Mouse (Mus musculus): ENCODE data around the gene Itga2b. TPM values are rescaled to one million over a fixed set of nuclear protein-coding genes. Genes with fewer than 3 reads are reported as not detected.

Itga2b gene
- 14.9 and 16.0 TPM in 2 replicates for polyA plus RNA-seq (2012; rRNA removed)

DNA sequence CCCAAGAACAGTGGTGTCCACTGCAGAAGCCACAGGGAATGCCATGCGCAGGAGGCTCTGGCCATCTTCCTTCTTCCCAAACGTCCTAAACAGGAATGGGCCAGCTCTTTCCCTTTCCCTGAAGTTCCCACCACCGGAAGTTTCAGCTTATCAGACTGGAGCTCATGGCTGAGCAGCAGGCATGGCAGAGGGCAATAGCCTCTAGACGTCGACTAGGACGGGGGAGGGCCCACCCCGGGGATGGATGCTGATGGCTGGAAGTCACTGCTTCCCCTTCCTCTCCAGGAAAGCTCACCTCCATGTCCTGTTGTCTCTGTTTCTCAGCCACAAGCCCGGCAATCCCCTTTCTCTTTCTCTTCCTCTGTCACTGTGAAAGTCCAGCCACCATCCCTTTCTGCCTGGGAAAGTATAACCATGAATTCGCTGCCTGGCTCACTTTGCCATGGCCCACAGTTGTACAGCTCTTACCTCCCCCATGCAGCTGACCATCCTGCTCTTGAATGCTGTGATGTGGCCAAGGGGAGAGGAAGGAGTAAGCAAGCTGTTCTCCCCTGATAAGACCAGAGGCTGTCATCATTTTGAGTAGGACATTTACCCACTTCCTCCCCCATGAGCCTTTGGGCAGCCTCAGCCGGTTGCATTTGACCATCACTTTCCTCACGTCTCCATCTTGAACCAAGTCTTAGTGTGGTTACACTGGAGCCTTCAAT lies at the start of gene Itga2b:
Gene Itga2b, minus strand, starts transcription at position 475 of the 710 bp plus-strand sequence.
- no peak for DNase-seq
- WGBS = 51% methylated on average over 11 of the region's 11 CpGs
- Histone ChIP-seq H3K27ac (ENCODE audit: insufficient read depth, low read depth, low read length) (no peak within 1 kb of the TSS), H3K4me1 (ENCODE audit: control insufficient read depth, insufficient read depth, low read length) (peaks cover 13% of the 10 kb centered on the region), H3K4me3 (ENCODE audit: insufficient read depth, low read depth, low read length) (no peak within 1 kb of the TSS), H3K36me3 (ENCODE audit: control insufficient read depth, insufficient read depth, low read length) (no peaks in the 10 kb centered on the region), H3K27me3 (replicated peaks; ENCODE audit: control insufficient read depth, insufficient read depth, low read length) (no peaks in the 10 kb centered on the region)
- TF ChIP-seq CTCF (conservative IDR thresholded peaks at IDR 0.05; ENCODE audit: insufficient read depth, insufficient read length, low read depth, low read length) = no peak
- TF ChIP-seq POLR2A (IDR thresholded peaks at IDR 0.05; ENCODE audit: low read depth, low read length) = no peak

DNA sequence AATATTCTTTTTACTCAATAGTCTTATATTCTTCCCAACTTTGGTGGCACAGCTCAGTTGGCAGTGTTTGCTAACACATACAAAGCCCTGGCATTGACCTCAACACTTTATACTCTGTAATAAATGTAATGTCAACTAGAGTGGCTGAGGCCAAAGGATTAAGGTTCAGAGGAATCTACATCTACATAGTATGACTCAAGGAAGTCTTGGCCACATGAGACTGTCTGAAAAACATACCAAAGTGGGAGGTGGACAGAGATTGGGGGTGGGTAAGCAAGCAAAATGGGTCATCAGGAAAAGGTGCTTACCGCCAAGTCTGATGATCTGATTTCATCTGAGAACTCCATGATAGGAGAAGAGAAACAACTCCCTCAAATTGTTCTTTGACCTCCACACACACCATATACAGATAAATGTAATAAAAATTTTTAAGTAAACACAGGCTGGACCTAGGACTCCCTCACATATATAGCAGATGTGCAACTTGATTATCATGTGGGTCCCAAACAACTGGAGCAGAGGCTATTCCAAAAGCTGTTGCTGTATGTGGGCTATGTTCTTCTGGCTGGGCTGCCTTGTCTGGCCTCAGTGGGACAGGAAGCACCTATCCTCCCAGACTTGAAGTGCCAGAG lies 45.0 kb upstream of the Itga2b start:
- no peak overlapping the region for H3K27ac ChIP-seq (ENCODE audit: insufficient read depth, low read depth, low read length)
- WGBS = 89% methylated on average over 1 of the region's 1 CpGs
- H3K27me3 ChIP-seq (replicated peaks; ENCODE audit: control insufficient read depth, insufficient read depth, low read length) = no peaks in the 10 kb centered on the region
- TF ChIP-seq POLR2A (IDR thresholded peaks at IDR 0.05; ENCODE audit: low read depth, low read length) (no peak), CTCF (conservative IDR thresholded peaks at IDR 0.05; ENCODE audit: insufficient read depth, insufficient read length, low read depth, low read length) (no peak)
- no peaks in the 10 kb centered on the region; the same call in 1 of the 2 replicates for H3K36me3 ChIP-seq (ENCODE audit: control insufficient read depth, insufficient read depth, low read length)
- DNase-seq = no peak
- no peak overlapping the region for H3K4me3 ChIP-seq (ENCODE audit: insufficient read depth, low read depth, low read length)
- no peaks in the 10 kb centered on the region; the same call in 1 of the 2 replicates for H3K4me1 ChIP-seq (ENCODE audit: control insufficient read depth, insufficient read depth, low read length)

DNA sequence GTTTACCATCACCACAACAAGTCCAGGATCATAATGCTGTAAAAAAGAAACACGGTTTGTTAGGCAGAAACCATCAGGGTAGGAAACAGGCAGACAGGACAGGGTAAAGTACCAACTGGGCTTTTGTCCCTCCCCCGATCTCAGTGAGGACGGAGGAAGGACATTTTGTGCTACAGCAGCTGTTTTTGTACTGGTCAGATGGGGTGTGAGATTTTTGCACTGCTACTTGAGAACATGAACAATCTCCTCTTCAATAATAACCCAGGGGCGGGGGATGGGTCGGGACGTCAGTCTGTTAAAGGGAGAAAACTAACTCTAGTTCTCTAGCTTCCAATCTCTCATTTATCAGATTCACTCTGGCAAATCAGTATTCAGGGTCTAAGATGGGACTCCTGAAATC lies 40.3 kb upstream of the Itga2b start:
- H3K4me3 ChIP-seq (ENCODE audit: insufficient read depth, low read depth, low read length) = no peak overlapping the region
- DNase-seq = peak; percentile 41
- H3K27ac ChIP-seq (ENCODE audit: insufficient read depth, low read depth, low read length) = no peak overlapping the region
- 53% methylated on average over 6 of the region's 6 CpGs for WGBS
- no peaks in the 10 kb centered on the region for H3K27me3 ChIP-seq (replicated peaks; ENCODE audit: control insufficient read depth, insufficient read depth, low read length)
- TF ChIP-seq POLR2A (IDR thresholded peaks at IDR 0.05; ENCODE audit: low read depth, low read length) = no peak
- H3K36me3 ChIP-seq (ENCODE audit: control insufficient read depth, insufficient read depth, low read length) = peaks cover 2% of the 10 kb centered on the region
- no peaks in the 10 kb centered on the region; the same call in 1 of the 2 replicates for H3K4me1 ChIP-seq (ENCODE audit: control insufficient read depth, insufficient read depth, low read length)

DNA sequence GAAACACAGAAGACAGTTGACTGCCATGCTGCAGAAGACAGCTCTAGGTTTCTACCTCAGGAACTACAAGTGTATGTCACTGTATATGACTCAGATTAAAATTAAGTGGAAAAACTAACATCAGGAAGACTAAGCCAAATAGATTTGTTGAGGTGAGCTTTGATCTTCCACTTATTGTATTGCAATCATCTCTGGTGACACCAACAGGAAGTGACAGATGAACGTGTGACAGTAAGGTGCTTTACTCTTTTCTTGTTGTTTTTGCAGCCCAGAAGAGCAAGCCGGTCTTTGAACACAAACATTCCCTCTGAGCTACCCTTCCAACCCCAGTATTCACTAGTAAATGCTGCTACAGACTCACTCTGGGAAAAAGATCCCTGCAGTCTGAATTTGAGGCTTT lies 26.8 kb upstream of the Itga2b start:
- peaks cover 11% of the 10 kb centered on the region for H3K36me3 ChIP-seq (ENCODE audit: control insufficient read depth, insufficient read depth, low read length)
- H3K27ac ChIP-seq (ENCODE audit: insufficient read depth, low read depth, low read length) = no peak overlapping the region; the same call in 1 of the 2 replicates
- H3K27me3 ChIP-seq (replicated peaks; ENCODE audit: control insufficient read depth, insufficient read depth, low read length) = no peaks in the 10 kb centered on the region
- DNase-seq = no peak
- H3K4me1 ChIP-seq (ENCODE audit: control insufficient read depth, insufficient read depth, low read length) = peaks cover 8% of the 10 kb centered on the region; the same call in 1 of the 2 replicates
- TF ChIP-seq POLR2A (IDR thresholded peaks at IDR 0.05; ENCODE audit: low read depth, low read length) (no peak), CTCF (conservative IDR thresholded peaks at IDR 0.05; ENCODE audit: insufficient read depth, insufficient read length, low read depth, low read length) (no peak)
- H3K4me3 ChIP-seq (ENCODE audit: insufficient read depth, low read depth, low read length) = no peak overlapping the region
- 32% methylated on average over 2 of the region's 2 CpGs for WGBS

DNA sequence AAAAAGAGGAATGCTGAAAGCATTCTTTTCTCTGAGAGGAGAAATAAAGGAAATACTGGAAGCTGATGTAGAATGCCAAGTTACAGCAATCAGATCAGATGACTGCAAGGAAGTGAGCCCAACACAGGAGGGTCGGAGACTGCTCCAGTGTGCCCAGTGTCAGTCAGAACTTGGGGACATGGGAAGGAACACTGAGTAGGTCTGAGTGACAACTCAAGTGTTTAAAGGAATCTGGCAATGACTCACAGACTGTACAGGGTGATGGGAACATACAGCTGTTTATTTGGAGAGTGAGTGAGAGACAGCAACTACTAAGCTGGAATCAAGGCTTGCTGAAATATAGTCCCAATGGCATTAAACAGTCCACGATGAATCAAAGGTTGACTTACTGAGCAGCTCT lies 26.3 kb upstream of the Itga2b start:
- Histone ChIP-seq H3K36me3 (ENCODE audit: control insufficient read depth, insufficient read depth, low read length) (peaks cover 11% of the 10 kb centered on the region), H3K27me3 (replicated peaks; ENCODE audit: control insufficient read depth, insufficient read depth, low read length) (no peaks in the 10 kb centered on the region), H3K4me1 (ENCODE audit: control insufficient read depth, insufficient read depth, low read length) (peaks cover 8% of the 10 kb centered on the region; the same call in 1 of the 2 replicates), H3K4me3 (ENCODE audit: insufficient read depth, low read depth, low read length) (no peak overlapping the region), H3K27ac (ENCODE audit: insufficient read depth, low read depth, low read length) (peak overlapping the region; percentile 23; the same call in 1 of the 2 replicates)
- DNase-seq = no peak
- WGBS = 64% methylated on average over 2 of the region's 2 CpGs
- no peak for TF ChIP-seq POLR2A (IDR thresholded peaks at IDR 0.05; ENCODE audit: low read depth, low read length)
- TF ChIP-seq CTCF (conservative IDR thresholded peaks at IDR 0.05; ENCODE audit: insufficient read depth, insufficient read length, low read depth, low read length) = no peak

DNA sequence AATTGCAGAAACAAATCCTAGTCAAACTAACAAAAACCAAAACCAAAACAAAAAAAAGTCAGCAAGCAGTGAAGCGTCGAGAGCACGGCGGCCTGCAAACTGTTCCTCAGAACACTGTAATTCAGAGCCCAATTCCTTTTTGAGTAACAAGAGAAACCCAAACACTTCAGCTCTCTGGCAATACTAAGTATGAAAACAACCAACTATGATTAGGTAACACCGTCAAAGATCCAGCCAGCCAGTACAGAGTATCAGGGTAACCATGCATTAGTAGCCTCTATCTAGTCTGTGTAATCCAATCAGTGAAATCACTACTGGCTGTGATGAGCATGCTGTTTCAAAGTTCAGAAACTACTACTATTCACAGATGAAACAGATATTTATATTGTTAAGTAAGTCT lies 25.8 kb upstream of the Itga2b start:
- H3K36me3 ChIP-seq (ENCODE audit: control insufficient read depth, insufficient read depth, low read length) = peaks cover 11% of the 10 kb centered on the region
- H3K4me3 ChIP-seq (ENCODE audit: insufficient read depth, low read depth, low read length) = no peak overlapping the region
- H3K4me1 ChIP-seq (ENCODE audit: control insufficient read depth, insufficient read depth, low read length) = peaks cover 8% of the 10 kb centered on the region; the same call in 1 of the 2 replicates
- H3K27me3 ChIP-seq (replicated peaks; ENCODE audit: control insufficient read depth, insufficient read depth, low read length) = no peaks in the 10 kb centered on the region
- no peak overlapping the region for H3K27ac ChIP-seq (ENCODE audit: insufficient read depth, low read depth, low read length)
- WGBS = 67% methylated on average over 5 of the region's 5 CpGs
- TF ChIP-seq POLR2A (IDR thresholded peaks at IDR 0.05; ENCODE audit: low read depth, low read length) = no peak
- no peak for TF ChIP-seq CTCF (conservative IDR thresholded peaks at IDR 0.05; ENCODE audit: insufficient read depth, insufficient read length, low read depth, low read length)
- no peak for DNase-seq

DNA sequence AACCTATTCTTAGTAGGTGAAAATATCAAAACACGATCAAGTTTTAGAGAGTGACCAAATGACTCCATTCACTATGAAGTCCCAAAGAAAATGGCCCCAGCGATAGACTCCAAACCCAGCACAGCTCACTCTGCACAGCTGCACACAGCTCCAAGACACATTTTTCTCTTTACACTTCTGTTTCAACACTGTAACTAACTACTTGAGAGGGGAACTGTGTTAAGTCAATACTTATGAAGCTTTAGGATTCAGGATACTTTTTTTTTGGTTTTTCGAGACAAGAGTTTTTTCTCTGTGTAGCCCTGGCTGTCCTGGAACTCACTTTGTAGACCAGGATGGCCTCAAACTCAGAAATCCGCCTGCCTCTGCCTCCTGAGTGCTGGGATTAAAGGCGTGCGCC lies 25.2 kb upstream of the Itga2b start:
- Histone ChIP-seq H3K27me3 (replicated peaks; ENCODE audit: control insufficient read depth, insufficient read depth, low read length) (no peaks in the 10 kb centered on the region), H3K4me1 (ENCODE audit: control insufficient read depth, insufficient read depth, low read length) (peaks cover 8% of the 10 kb centered on the region; the same call in 1 of the 2 replicates), H3K4me3 (ENCODE audit: insufficient read depth, low read depth, low read length) (no peak overlapping the region), H3K27ac (ENCODE audit: insufficient read depth, low read depth, low read length) (no peak overlapping the region), H3K36me3 (ENCODE audit: control insufficient read depth, insufficient read depth, low read length) (peaks cover 11% of the 10 kb centered on the region)
- 96% methylated on average over 6 of the region's 6 CpGs for WGBS
- no peak for TF ChIP-seq POLR2A (IDR thresholded peaks at IDR 0.05; ENCODE audit: low read depth, low read length)
- TF ChIP-seq CTCF (conservative IDR thresholded peaks at IDR 0.05; ENCODE audit: insufficient read depth, insufficient read length, low read depth, low read length) = no peak
- DNase-seq = no peak
